40 mouse cellular contexts compared by ENCODE assay signal in genomic region chr14:32124261-32124660, GRCm38 (mm10). TPM values are rescaled to one million over a fixed set of nuclear protein-coding genes. Genes with fewer than 3 reads are reported as not detected.
"Had no signal": no experiment of that assay in that cellular context is flagged by ENCODE, and none has a peak within 500 bp of the region (broad histone marks: within the 10 kb centered on the region; RNA-seq: fewer than 3 reads in every experiment).

No protein-coding gene starts in this region.

- H3K27me3 ChIP-seq: heart, embryonic 13.5 days; heart, embryonic 15.5 days; hindbrain, embryonic 13.5 days; hindbrain, embryonic 15.5 days; limb, embryonic 13.5 days; limb, embryonic 15.5 days had no signal

- DNase-seq: gastrocnemius, postnatal 14 days; gastrocnemius, postnatal 36 days; heart, adult 18-20 months; heart, postnatal 14 days; heart, postnatal 36 days; kidney, adult 18-20 months; kidney, adult 8-10 months; kidney, postnatal 10 days; left cerebral cortex, postnatal 4 days; lung, adult 18-20 months had no signal

- H3K9ac ChIP-seq: heart, embryonic 13.5 days; heart, embryonic 15.5 days; hindbrain, embryonic 13.5 days; hindbrain, embryonic 15.5 days; limb, embryonic 13.5 days; limb, embryonic 15.5 days; liver, embryonic 12.5 days; liver, embryonic 14.5 days had no signal

- H3K4me1 ChIP-seq: heart, embryonic 13.5 days; heart, embryonic 15.5 days; hindbrain, embryonic 13.5 days; hindbrain, embryonic 15.5 days; liver, embryonic 12.5 days had no signal

- H3K4me3 ChIP-seq: heart, embryonic 13.5 days; heart, embryonic 15.5 days; hindbrain, embryonic 13.5 days; hindbrain, embryonic 15.5 days; left cerebral cortex, adult 2 months; limb, embryonic 13.5 days; limb, embryonic 15.5 days; liver, embryonic 12.5 days had no signal

- H3K27ac ChIP-seq: heart, embryonic 13.5 days; heart, embryonic 15.5 days; hindbrain, embryonic 13.5 days; hindbrain, embryonic 15.5 days; hindbrain, postnatal 0 days; left cerebral cortex, adult 2 months; limb, embryonic 13.5 days; limb, embryonic 15.5 days; liver, embryonic 12.5 days; liver, embryonic 14.5 days had no signal

- H3K36me3 ChIP-seq: heart, embryonic 13.5 days; heart, embryonic 15.5 days; hindbrain, embryonic 13.5 days; hindbrain, embryonic 15.5 days; limb, embryonic 13.5 days; limb, embryonic 15.5 days; liver, embryonic 12.5 days had no signal

RNA-seq across cellular contexts. Expression of gene Msmb, which starts 17.6 kb away (rescaled TPM):
- total RNA-seq: gastrocnemius, adult 18-20 months; gastrocnemius, adult 8-10 months; gastrocnemius, postnatal 14 days; gastrocnemius, postnatal 36 days; heart, adult 18-20 months; heart, postnatal 14 days; heart, postnatal 36 days; hematopoietic stem cell, adult 5-6 weeks; hindbrain, postnatal 0 days; layer of hippocampus, adult 18-20 months; layer of hippocampus, adult 8-10 months; layer of hippocampus, postnatal 10 days; layer of hippocampus, postnatal 25 days; left cerebral cortex, adult 2 months; left cerebral cortex, postnatal 14 days; left cerebral cortex, postnatal 4 days; liver, adult 2 months had no signal
- polyA plus RNA-seq: gonadal fat pad, adult 2 months; heart, embryonic 11.5 days; heart, embryonic 13.5 days; heart, embryonic 15.5 days; heart, postnatal 0 days; hindbrain, embryonic 11.5 days; hindbrain, embryonic 13.5 days; hindbrain, embryonic 15.5 days; hindbrain, postnatal 0 days; intestine, embryonic 14.5 days; intestine, embryonic 16.5 days; kidney, embryonic 14.5 days; kidney, embryonic 16.5 days; large intestine, adult 2 months; limb, embryonic 11.5 days; limb, embryonic 13.5 days; limb, embryonic 15.5 days; liver, adult 2 months; liver, embryonic 16.5 days had no signal
